Mouse (Mus musculus) liver, embryonic 14.5 days (tissue): ENCODE measurements at regions not wholly inside any gene's neighbourhood (a gene's known extent, or its start where the extent isn't known, plus 50 kb on each side); places are given as distances from the start of the nearest gene placed in this dataset.

Experiments used
- ATAC-seq: fragments of 200-750 bp; cut with Nextera tagmentation; 2 replicates; pipeline ENCODE4 v1.8.0; 2017; ENCODE audit warnings: moderate number of reproducible peaks, mild to moderate bottlenecking, moderate library complexity; ENCODE audit not compliant: insufficient read depth
- DNase-seq, 3 experiments: peaks; one replicate each; pipeline ENCODE4 v3.0.0-alpha.2; 2012 to 2013; ENCODE audit warnings: low read depth in 3 of 3, low spot score in 3 of 3
- H3K27ac ChIP-seq: fragments of 300-500 bp; sonication (generic); 2 replicates; pipeline ENCODE4 v1.5.1; 2014; ENCODE audit warnings: moderate library complexity, mild to moderate bottlenecking, control low read depth, inconsistent platforms
- H3K27me3 ChIP-seq: fragments of 300-500 bp; sonication (generic); 2 replicates; pipeline ENCODE4 v1.6.1; 2014; ENCODE audit warnings: mild to moderate bottlenecking, low read length, moderate library complexity; ENCODE audit not compliant: control insufficient read depth, insufficient read depth
- H3K36me3 ChIP-seq: fragments of 300-500 bp; sonication (generic); replicated peaks from 2 replicates; pipeline ENCODE4 v1.6.1; 2014; ENCODE audit warnings: low read depth; ENCODE audit not compliant: control insufficient read depth, insufficient read depth
- H3K4me1 ChIP-seq, 2 experiments: fragments of 200-500 bp in 1 of 2; fragments of 300-500 bp in 1 of 2; sonication (generic) in 1 of 2; replicated peaks; 2 replicates each; pipeline ENCODE4 v1.6.1; 2012 to 2014; ENCODE audit warnings: antibody characterized with exemption in 1 of 2, inconsistent platforms in 1 of 2, low read length in 1 of 2; ENCODE audit not compliant: control insufficient read depth in 2 of 2, insufficient read depth in 2 of 2
- H3K4me2 ChIP-seq: fragments of 300-500 bp; sonication (generic); 2 replicates; pipeline ENCODE4 v1.6.1; 2014; ENCODE audit warnings: low read depth, mild to moderate bottlenecking, control low read depth, moderate library complexity
- H3K4me3 ChIP-seq, 2 experiments: fragments of 200-500 bp in 1 of 2; fragments of 300-500 bp in 1 of 2; sonication (generic) in 1 of 2; 2 replicates each; pipeline ENCODE4 v1.5.1; 2012 to 2014; ENCODE audit warnings: low read depth in 2 of 2, low read length in 2 of 2, mild to moderate bottlenecking in 2 of 2, control low read depth in 1 of 2, inconsistent platforms in 1 of 2, moderate library complexity in 1 of 2; ENCODE audit not compliant: insufficient read depth in 1 of 2
- H3K9ac ChIP-seq: fragments of 300-500 bp; sonication (generic); replicated peaks from 2 replicates; pipeline ENCODE4 v1.6.1; 2014; ENCODE audit warnings: mild to moderate bottlenecking, control low read depth, moderate library complexity
- H3K9me3 ChIP-seq: fragments of 300-500 bp; sonication (generic); 2 replicates; pipeline ENCODE4 v1.6.1; 2016; ENCODE audit warnings: low read length, mixed read lengths; ENCODE audit not compliant: control insufficient read depth
- CTCF ChIP-seq: IDR thresholded peaks from 2 replicates; pipeline ENCODE4 v1.5.1; 2016; ENCODE audit warnings: antibody characterized with exemption, low read depth, control low read depth
- EP300 ChIP-seq: IDR thresholded peaks from 2 replicates; pipeline ENCODE4 v1.6.1; 2016; ENCODE audit warnings: antibody characterized with exemption, low read depth
- WGBS: fragments of 180-500 bp; shearing (Covaris S2); extraction: QIAGEN DNeasy Blood & Tissue Kit; methylation state at CpG from one replicate; pipeline ENCODE4 v1.1.7; 2014; ENCODE audit not compliant: insufficient replicate concordance; 5-methylcytosine and 5-hydroxymethylcytosine counted together

DNA sequence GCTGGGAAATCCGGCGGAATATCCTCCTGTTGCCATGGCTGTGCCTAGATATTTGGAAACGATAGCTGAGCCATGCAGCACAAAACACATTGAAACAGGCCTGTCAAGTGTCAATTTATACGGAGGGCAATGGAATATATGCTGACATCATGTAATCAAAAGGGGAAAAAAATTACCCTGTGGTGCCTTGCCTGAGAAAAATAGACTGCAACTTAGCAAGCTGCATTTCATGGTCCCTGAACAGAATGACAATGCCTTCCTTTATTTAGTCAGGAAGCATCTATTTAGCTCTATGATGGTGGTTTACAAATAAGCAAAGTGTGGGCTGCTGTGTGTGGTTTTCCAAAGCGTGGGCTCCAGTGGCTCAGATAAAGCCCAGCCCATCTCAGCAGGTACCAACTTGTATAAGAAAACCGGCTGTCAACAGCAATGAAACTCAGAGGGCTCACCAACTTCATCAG is 887.4 kb downstream of the Slc4a3 start:
- ATAC-seq = no peak
- Histone ChIP-seq H3K9me3 (no peaks in the 10 kb centered on the region), H3K27me3 (no peaks in the 10 kb centered on the region), H3K36me3 (no peaks in the 10 kb centered on the region), H3K27ac (no peak overlapping the region), H3K9ac (no peak overlapping the region), H3K4me1 (no peaks in the 10 kb centered on the region), H3K4me3 (no peak overlapping the region), H3K4me2 (no peak overlapping the region)
- TF ChIP-seq CTCF (no peak), EP300 (no peak)
- WGBS = 46% methylated on average over 6 of the region's 6 CpGs
- DNase-seq = no peak

DNA sequence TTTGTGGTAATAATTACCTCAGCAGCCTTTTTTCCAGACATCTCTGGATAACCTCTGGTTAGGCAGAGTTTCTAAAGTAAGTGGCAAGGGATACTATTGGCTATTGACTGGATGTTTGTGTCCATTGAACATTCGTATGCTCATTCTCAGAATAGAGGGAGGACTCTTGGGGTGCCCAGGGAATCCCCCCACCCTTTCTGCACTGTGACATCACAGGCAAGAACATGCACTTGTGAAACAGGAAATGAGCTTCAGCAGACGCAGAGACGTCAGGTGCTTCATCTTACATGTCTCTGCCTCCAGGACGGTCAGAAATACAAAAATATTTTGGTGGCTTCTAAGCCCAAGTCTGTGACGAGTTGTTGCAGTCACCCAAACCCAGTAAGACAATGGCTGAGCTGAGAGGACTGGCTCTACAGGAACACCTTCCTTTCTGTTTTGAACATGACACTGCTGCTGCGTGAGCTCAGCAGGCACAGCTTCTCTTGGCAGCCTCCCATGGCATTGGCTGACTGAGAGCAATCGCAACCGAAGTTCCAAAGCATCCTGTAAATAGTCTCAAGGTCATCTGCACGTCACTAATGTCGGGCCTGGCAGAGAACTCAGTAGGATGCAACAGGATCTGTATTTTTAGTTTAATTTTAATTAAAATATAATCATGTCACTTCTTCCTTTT is 904.6 kb downstream of the Slc4a3 start:
- H3K9ac ChIP-seq = no peak overlapping the region
- no peak overlapping the region for H3K27ac ChIP-seq
- DNase-seq (no peak), ATAC-seq (no peak)
- H3K4me2 ChIP-seq = no peak overlapping the region
- TF ChIP-seq CTCF (no peak), EP300 (no peak)
- no peaks in the 10 kb centered on the region for H3K36me3 ChIP-seq
- H3K27me3 ChIP-seq = no peaks in the 10 kb centered on the region
- no peak overlapping the region for H3K4me3 ChIP-seq
- H3K9me3 ChIP-seq = no peaks in the 10 kb centered on the region
- WGBS = 52% methylated on average over 10 of the region's 10 CpGs
- no peaks in the 10 kb centered on the region for H3K4me1 ChIP-seq

DNA sequence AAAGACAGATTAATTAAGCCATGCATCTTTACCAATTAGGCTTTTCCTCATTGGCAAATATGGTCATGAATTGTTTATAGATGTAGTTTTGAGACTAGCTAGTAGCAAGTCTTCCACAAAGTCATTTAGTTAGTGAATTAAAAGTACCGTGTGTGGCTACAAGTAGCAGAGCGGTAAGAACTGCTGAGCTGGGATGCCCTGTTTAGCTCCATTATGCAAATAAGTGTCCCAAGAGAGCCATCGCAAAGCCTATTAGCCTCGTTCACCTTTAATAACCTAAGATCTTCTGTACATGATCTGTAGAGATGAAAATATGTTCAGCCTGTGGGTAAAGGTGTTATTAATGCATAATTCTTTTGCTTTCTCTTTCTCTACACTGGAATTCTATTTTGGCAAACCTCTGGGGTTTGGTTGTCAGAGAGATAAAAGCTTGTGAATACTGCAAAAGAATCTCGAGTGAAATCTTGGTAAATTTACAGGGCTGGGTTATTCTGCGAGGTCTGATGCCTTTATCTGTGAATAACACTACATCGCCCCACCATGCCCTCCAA is 907.2 kb downstream of the Slc4a3 start:
- 66% methylated on average over 7 of the region's 7 CpGs for WGBS
- ATAC-seq (no peak), DNase-seq (no peak)
- Histone ChIP-seq H3K4me1 (no peaks in the 10 kb centered on the region), H3K27ac (no peak overlapping the region), H3K36me3 (no peaks in the 10 kb centered on the region), H3K9ac (no peak overlapping the region), H3K4me2 (no peak overlapping the region), H3K4me3 (no peak overlapping the region), H3K9me3 (no peaks in the 10 kb centered on the region), H3K27me3 (no peaks in the 10 kb centered on the region)
- TF ChIP-seq CTCF = no peak
- no peak for TF ChIP-seq EP300

DNA sequence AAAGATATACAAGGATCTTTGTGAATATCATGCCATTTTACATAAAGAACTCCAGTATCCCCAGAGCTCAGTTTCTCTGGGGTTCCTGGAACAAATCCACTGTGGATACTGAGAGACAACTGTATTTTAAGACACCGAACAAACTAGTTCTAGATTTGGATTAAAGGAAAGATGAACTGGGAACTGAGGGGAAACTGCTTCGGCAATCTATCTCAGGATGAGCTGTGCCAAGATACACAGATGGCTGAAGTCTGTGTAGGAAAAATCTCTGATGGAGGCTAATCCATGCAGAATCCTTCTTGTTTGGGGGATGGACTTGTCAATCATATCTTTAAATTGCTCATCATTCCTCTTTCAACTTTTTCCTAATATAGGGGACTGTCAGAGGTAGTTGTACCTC is 920.5 kb downstream of the Slc4a3 start:
- no peak for DNase-seq
- Histone ChIP-seq H3K4me3 (no peak overlapping the region), H3K4me2 (no peak overlapping the region), H3K9me3 (no peaks in the 10 kb centered on the region), H3K36me3 (no peaks in the 10 kb centered on the region), H3K9ac (no peak overlapping the region), H3K4me1 (no peaks in the 10 kb centered on the region), H3K27me3 (no peaks in the 10 kb centered on the region), H3K27ac (no peak overlapping the region)
- no peak for ATAC-seq
- WGBS = 65% methylated on average over 2 of the region's 2 CpGs
- TF ChIP-seq EP300 = no peak
- TF ChIP-seq CTCF = no peak

DNA sequence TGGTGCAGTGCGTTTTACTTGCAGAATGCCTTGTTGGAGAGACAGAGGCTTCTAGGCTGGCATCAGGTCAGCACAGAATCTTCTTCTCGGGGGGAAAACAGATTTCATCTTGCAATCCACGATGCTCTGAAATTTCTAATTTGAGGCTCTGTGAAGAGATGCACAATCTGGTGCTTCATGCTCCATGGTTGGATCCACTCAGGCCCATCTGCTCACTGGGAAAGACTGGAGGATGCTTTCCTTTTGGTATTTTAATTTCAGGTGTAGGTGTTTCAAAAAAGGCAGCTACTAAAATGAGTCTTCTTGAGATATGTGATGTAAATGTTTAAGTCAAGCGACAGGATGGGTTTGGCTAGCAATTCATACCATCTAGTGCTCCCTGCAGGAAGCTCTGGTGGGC is 938.1 kb downstream of the Slc4a3 start:
- DNase-seq = no peak
- no peak overlapping the region for H3K27ac ChIP-seq
- no peaks in the 10 kb centered on the region for H3K9me3 ChIP-seq
- H3K4me2 ChIP-seq = no peak overlapping the region
- H3K4me3 ChIP-seq = no peak overlapping the region
- ATAC-seq = no peak
- WGBS = 58% methylated on average over 4 of the region's 4 CpGs
- no peaks in the 10 kb centered on the region for H3K4me1 ChIP-seq
- no peaks in the 10 kb centered on the region for H3K27me3 ChIP-seq
- TF ChIP-seq EP300 = no peak
- no peak for TF ChIP-seq CTCF
- H3K9ac ChIP-seq = no peak overlapping the region
- H3K36me3 ChIP-seq = no peaks in the 10 kb centered on the region
